Mouse (Mus musculus): ENCODE measurements around the gene Klhl12. TPM values are rescaled to one million over a fixed set of nuclear protein-coding genes. Genes with fewer than 3 reads are reported as not detected.
A peak's percentile ranks its signal among the peaks of the same experiment; 100 is the strongest.
"Not testable (repeated sequence)": the region's sequence is repeated elsewhere in the genome, so short reads cannot be mapped to it uniquely, and the experiment has no call there.

Gene Klhl12
- total RNA-seq, 2 experiments from 2014 or later, result 43.5 to 44.4 TPM

DNA sequence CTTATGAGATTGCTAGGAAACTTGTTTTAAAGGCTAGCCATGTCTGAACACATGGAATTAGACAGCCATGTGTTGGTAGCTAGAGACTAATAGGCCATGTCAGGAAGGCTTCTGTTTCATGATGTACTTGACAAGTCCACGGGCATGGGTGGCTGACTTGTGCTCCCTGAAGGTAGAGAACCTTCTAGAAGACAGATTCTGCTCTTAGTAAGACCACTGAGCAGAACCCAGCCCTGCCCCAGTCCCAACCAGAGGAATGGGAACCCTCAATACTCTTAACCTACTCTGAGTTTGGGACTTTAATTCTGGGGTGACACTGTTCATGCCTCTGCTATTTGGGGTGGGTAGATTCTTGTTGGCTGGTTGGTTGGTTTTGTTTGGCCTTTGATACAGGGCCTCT is 69.7 kb downstream of the Klhl12 start:
- no peak overlapping the region for H3K27ac ChIP-seq
- no peak overlapping the region for H3K4me3 ChIP-seq
- no peak for DNase-seq (ENCODE audit: low spot score in 2 of 2)
- TF ChIP-seq CTCF (conservative IDR thresholded peaks at IDR 0.05), result no peak

DNA sequence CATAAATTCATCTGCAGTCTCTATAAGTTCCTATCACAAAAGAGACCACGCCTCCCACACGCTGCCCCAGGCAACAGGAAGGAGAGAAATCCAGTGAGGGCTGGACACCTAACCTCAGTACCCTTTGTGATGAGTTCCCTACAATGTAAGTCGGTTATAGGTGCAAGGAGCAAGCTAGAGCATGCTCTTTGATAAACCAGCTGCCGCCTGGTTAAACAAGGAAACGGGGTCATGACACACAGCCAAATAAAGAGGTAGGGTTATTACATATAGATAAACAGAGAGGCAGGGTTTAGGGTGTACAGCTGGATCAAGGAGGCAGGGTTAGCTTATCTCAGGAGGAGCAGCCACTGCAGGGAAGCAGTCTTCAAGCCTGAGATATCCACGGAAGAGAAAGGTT is 71.4 kb downstream of the Klhl12 start:
- TF ChIP-seq CTCF (conservative IDR thresholded peaks at IDR 0.05), result no peak
- Histone ChIP-seq H3K4me3 (no peak overlapping the region), H3K27ac (no peak overlapping the region)
- no peak for DNase-seq (ENCODE audit: low spot score in 2 of 2)

DNA sequence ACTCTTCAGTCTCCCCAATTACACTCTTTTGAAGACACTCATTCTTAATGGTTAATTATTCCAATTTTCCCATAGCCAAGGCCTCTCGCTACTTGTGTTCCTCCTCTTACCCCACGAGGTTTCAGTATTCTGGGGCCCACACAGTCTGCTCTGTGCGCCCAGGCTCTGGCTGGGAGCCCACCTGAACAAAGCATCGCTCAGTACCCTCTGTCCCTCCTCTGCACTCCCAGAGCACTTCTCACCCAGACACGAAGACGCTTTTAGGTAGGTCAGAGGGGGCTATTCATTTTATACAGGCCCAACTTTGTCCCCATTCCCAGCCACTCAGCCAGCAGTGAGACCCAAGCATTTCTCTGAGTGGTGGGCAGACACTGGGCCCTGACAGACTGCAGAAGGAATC is 75.3 kb downstream of the Klhl12 start:
- DNase-seq (ENCODE audit: low spot score in 2 of 2), result peak; percentile 50 to 51
- peak overlapping the region; percentile 79 for H3K27ac ChIP-seq

DNA sequence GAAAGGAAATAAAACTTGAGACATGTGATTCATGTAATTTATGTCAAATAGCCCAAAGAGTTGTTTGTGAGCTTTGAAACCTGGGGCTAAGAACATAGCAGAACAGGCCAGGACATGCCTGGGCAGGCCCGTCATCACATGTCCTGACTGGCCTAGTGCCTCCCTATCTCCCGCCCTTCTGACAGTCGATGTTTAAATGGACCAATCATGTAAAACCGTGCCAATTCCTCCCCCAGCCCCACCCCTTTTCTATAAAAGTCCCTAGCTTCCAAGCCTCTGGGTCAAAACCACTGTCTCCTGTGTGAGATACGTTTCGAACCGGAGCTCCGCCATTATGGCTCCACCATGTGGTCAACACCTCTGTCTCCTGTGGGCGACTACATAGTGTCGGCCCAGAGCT is 78.4 kb downstream of the Klhl12 start:
- not testable (repeated sequence) for H3K27ac ChIP-seq; DNase-seq (ENCODE audit: low spot score in 2 of 2); H3K4me3 ChIP-seq

More for the DNA sequence above, 75.3 kb downstream of the Klhl12 start:
- no peak overlapping the region for H3K4me3 ChIP-seq
- no peak for TF ChIP-seq CTCF (conservative IDR thresholded peaks at IDR 0.05)

DNA sequence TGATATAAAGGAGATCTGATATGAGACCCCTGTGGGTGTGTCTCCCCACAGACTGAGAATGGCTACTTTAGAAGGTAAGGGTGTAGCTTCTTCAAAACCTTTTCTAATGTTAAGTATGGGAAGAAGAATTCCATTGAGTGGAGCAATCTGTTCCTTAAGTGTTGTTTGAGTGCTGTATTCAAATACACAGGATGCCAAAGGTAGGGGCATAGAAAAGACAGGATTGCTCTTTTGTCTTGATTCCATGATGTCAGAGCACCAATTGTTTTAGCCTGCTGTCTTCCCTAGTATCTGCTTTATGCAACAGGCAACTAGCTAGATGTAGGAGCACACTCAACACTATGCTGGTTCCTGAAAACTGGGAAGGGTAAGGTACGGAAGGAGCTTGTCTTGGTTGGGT is 79.7 kb downstream of the Klhl12 start:
- TF ChIP-seq CTCF (conservative IDR thresholded peaks at IDR 0.05), result no peak
- H3K27ac ChIP-seq, result no peak overlapping the region
- no peak for DNase-seq (ENCODE audit: low spot score in 2 of 2)
- H3K4me3 ChIP-seq, result no peak overlapping the region

DNA sequence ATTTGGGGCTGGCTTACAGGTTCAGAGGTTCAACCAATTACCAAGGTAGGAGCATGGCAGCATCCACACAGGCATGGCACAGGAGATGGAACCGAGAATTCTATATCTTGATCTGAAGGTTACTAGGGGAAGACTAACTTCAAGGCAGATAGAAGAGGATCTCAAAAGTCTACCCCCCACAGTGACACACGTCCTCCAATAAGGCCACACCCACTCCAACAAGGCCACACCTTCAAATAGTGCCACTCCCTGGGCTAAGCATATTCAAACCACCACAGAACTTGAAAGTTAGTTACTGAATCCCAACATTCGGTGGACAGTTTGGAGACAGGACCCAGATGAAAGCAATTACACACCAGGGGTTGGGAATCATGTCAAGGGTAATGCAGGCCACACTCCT is 80.2 kb downstream of the Klhl12 start:
- H3K4me3 ChIP-seq, result no peak overlapping the region
- DNase-seq (ENCODE audit: low spot score in 2 of 2), result no peak
- no peak overlapping the region for H3K27ac ChIP-seq
- TF ChIP-seq CTCF (conservative IDR thresholded peaks at IDR 0.05), result no peak

DNA sequence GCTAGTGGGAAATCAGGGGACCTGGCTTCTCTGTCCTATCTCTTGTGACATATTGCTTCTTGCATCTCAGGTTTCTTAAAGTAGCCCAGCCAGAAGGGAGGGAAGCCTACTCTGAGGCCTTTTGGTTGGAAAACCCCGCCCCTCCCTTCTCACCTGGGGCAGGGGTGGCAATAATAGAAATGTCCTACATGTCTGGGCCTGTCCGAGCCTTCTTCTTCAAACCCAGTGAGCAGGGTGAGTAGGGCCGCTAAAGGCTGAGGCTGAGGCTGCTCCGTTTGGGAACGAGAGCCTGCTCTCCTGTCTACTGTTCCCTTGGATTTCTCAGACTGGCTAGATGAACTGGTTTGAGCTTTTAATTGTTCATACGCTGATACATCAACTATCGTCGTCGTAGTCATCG is 85.3 kb downstream of the Klhl12 start:
- TF ChIP-seq CTCF (conservative IDR thresholded peaks at IDR 0.05), result no peak
- H3K27ac ChIP-seq, result no peak overlapping the region
- H3K4me3 ChIP-seq, result no peak overlapping the region
- DNase-seq (ENCODE audit: low spot score in 2 of 2), result no peak

Other genes starting within 250 kb of the Klhl12 start
- gene Adora1, start 220.1 kb upstream of the Klhl12 start, total RNA-seq (2021), result 100 to 1,000 TPM; 202 to 221 TPM
- not detected for gene Myog, start 165.5 kb upstream of the Klhl12 start, total RNA-seq (2021)
- 10 to 100 TPM; 71.9 to 79.7 TPM for gene Ppfia4, start 122.6 kb upstream of the Klhl12 start, total RNA-seq (2021)
- gene Tmem183a, start 93.6 kb upstream of the Klhl12 start, total RNA-seq (2021), result 10 to 100 TPM; 73.5 to 76.7 TPM
- gene 4933406M09Rik, start 69.6 kb upstream of the Klhl12 start, total RNA-seq (2021), result not detected
- gene Cyb5r1, start 50.0 kb upstream of the Klhl12 start, total RNA-seq (2021), result 10 to 100 TPM; 27.4 to 39.9 TPM
- 10 to 100 TPM; 53.1 to 55.2 TPM for gene Adipor1, start 40.2 kb upstream of the Klhl12 start, total RNA-seq (2021)
- gene Rabif, start 39.1 kb downstream of the Klhl12 start, total RNA-seq (2021), result 10 to 100 TPM; 22.3 to 23.6 TPM
- gene Mgat4e, start 94.2 kb downstream of the Klhl12 start, total RNA-seq (2021), result not detected
- 10 to 100 TPM; 69.1 to 72.6 TPM for gene Kdm5b, start 104.6 kb downstream of the Klhl12 start, total RNA-seq (2021)
- gene Syt2, start 191.1 kb downstream of the Klhl12 start, total RNA-seq (2021), result 10 to 100 TPM; 17.9 to 18.6 TPM

Data from layer of hippocampus, adult 2 months (tissue).